In genomic region chr9:57076701-57077660, GRCm38 (mm10) we compare ENCODE assay signal across 8 mouse cellular contexts. TPM values are rescaled to one million over a fixed set of nuclear protein-coding genes. Genes with fewer than 3 reads are reported as not detected.
DNase-seq lines count a peak whose midpoint lies in the region; ATAC-seq and TF ChIP-seq lines count a peak whose summit lies in the region.

No protein-coding gene starts in this region.

- H3K79me3 ChIP-seq in C2C12 (ENCODE audit: low read depth) = peaks cover 46% of the 10 kb centered on the region

- peak overlapping the region; percentile 99 for H3K27ac ChIP-seq in heart, embryonic 13.5 days (replicated peaks)
- H3K27ac ChIP-seq in liver, embryonic 12.5 days = peak overlapping the region; percentile 99

- H3K36me3 ChIP-seq in C2C12 (ENCODE audit: control insufficient read depth, insufficient read depth) = peaks cover 6% of the 10 kb centered on the region
- no peaks in the 10 kb centered on the region for H3K36me3 ChIP-seq in heart, embryonic 13.5 days
- peaks cover 13% of the 10 kb centered on the region for H3K36me3 ChIP-seq in liver, embryonic 12.5 days
- H3K36me3 ChIP-seq in splenic B cell, adult 2 months (ENCODE audit: control insufficient read depth, insufficient read depth, low read length, poor library complexity, severe bottlenecking) = no peaks in the 10 kb centered on the region; the same call in 1 of the 2 replicates

- H3K9ac ChIP-seq in heart, embryonic 13.5 days = peak overlapping the region; percentile 96
- peak overlapping the region; percentile 88 for H3K9ac ChIP-seq in liver, embryonic 12.5 days

- H3K4me3 ChIP-seq in C2C12 (ENCODE audit: insufficient read depth, poor library complexity, severe bottlenecking) = peak overlapping the region; percentile 64
- peak overlapping the region; percentile 90 for H3K4me3 ChIP-seq in heart, embryonic 13.5 days
- H3K4me3 ChIP-seq in liver, embryonic 12.5 days = peak overlapping the region; percentile 87

- TF ChIP-seq POLR2A in brain, embryonic 14.5 days (IDR thresholded peaks at IDR 0.05; ENCODE audit: borderline replicate concordance, extremely low read depth, insufficient read depth, insufficient read length, poor library complexity, severe bottlenecking) = no peak

- TF ChIP-seq CTCF in C2C12 (IDR thresholded peaks at IDR 0.05; ENCODE audit: control insufficient read depth, insufficient read depth, insufficient read length) = no peak
- TF ChIP-seq CTCF in brain, embryonic 14.5 days (IDR thresholded peaks at IDR 0.05; ENCODE audit: borderline replicate concordance, extremely low read depth, insufficient read depth, insufficient read length) = no peak

- no peaks in the 10 kb centered on the region for H3K9me3 ChIP-seq in heart, embryonic 13.5 days
- H3K9me3 ChIP-seq in liver, embryonic 12.5 days (replicated peaks) = no peaks in the 10 kb centered on the region

- peak overlapping the region; percentile 81 for H3K4me2 ChIP-seq in heart, embryonic 13.5 days
- peak overlapping the region; percentile 97 for H3K4me2 ChIP-seq in liver, embryonic 12.5 days

- ATAC-seq in erythroid progenitor cell, adult 5-6 weeks (replicated peaks; ENCODE audit: low FRiP score, poor library complexity, severe bottlenecking) = peak; percentile 27
- peak; percentile 42 for ATAC-seq in heart, embryonic 13.5 days (ENCODE audit: extremely low read depth, insufficient number of reproducible peaks, low FRiP score, low TSS enrichment)
- peak; percentile 35 for ATAC-seq in liver, embryonic 12.5 days

- H3K27me3 ChIP-seq in C2C12 (ENCODE audit: control insufficient read depth, insufficient read depth, insufficient read length) = no peaks in the 10 kb centered on the region
- no peaks in the 10 kb centered on the region for H3K27me3 ChIP-seq in heart, embryonic 13.5 days (replicated peaks)
- no peaks in the 10 kb centered on the region for H3K27me3 ChIP-seq in liver, embryonic 12.5 days (replicated peaks)
- no peaks in the 10 kb centered on the region for H3K27me3 ChIP-seq in splenic B cell, adult 2 months (ENCODE audit: control insufficient read depth, insufficient read depth, low read length, poor library complexity, severe bottlenecking)

- WGBS in heart, embryonic 13.5 days = under 1% methylated on average over 69 of the region's 72 CpGs
- WGBS in liver, embryonic 12.5 days (ENCODE audit: insufficient replicate concordance) = 3% methylated on average over 65 of the region's 72 CpGs

- peak; percentile 93 for DNase-seq in brain, embryonic 14.5 days (ENCODE audit: low read depth)
- DNase-seq in kidney, postnatal 14 days = peak; percentile 94
- peak; percentile 94 for DNase-seq in naive thymus-derived CD4-positive, alpha-beta T cell, adult 2 months (ENCODE audit: low read depth)
- DNase-seq in splenic B cell, adult 2 months (ENCODE audit: low read depth, low spot score) = peak; percentile 92

- H3ac ChIP-seq in C2C12 (ENCODE audit: control insufficient read depth, insufficient read length, low read depth) = peak overlapping the region; percentile 98

- H3K4me1 ChIP-seq in heart, embryonic 13.5 days = peaks cover 28% of the 10 kb centered on the region
- peaks cover 40% of the 10 kb centered on the region for H3K4me1 ChIP-seq in liver, embryonic 12.5 days

- H3K79me2 ChIP-seq in C2C12 (ENCODE audit: control insufficient read depth, insufficient read depth) = peaks cover 61% of the 10 kb centered on the region

TF ChIP-seq in C2C12, 6 proteins besides CTCF, POLR2A, EP300 and RAD21:
- no peak for TF ChIP-seq CEBPB (IDR thresholded peaks at IDR 0.05; ENCODE audit: low read depth)
- no peak for TF ChIP-seq FOSL1 (IDR thresholded peaks at IDR 0.05; ENCODE audit: insufficient read depth, low read length, poor library complexity, severe bottlenecking)
- TF ChIP-seq MAX (IDR thresholded peaks at IDR 0.05) = no peak

RNA-seq across cellular contexts. Expression of gene Sin3a, which starts 5.1 kb away (rescaled TPM):
- 16.6 TPM for polyA plus RNA-seq in C2C12 (2012; fragmentation: generic; extraction: Trizol)
- polyA plus RNA-seq in brain, embryonic 14.5 days (2012; rRNA removed) = 79.3 and 101 TPM in 2 replicates
- total RNA-seq in erythroid progenitor cell, adult 5-6 weeks (2015; ENCODE audit: low replicate concordance) = 71.7 and 122 TPM in 2 replicates
- 59.9 and 75.3 TPM in 2 replicates for total RNA-seq in erythroid progenitor cell, adult 5-6 weeks (2017; ENCODE audit: low replicate concordance)
- polyA plus RNA-seq in heart, embryonic 13.5 days (2015; fragmentation: Nextera tagmentation; extraction: Ambion mirVana) = 18.3 and 22.1 TPM in 2 replicates
- polyA plus RNA-seq in liver, embryonic 12.5 days (2016; fragmentation: Nextera tagmentation; extraction: Ambion mirVana) = 20.2 and 20.5 TPM in 2 replicates

RNA-seq across cellular contexts. Expression of gene Man2c1, which starts 53.5 kb away (rescaled TPM):
- polyA plus RNA-seq in C2C12 (2012; fragmentation: generic; extraction: Trizol) = 28.5 TPM
- 204 and 254 TPM in 2 replicates for polyA plus RNA-seq in brain, embryonic 14.5 days (2012; rRNA removed)
- total RNA-seq in erythroid progenitor cell, adult 5-6 weeks (2015; ENCODE audit: low replicate concordance) = 22.3 and 32.3 TPM in 2 replicates
- 18.6 and 29.7 TPM in 2 replicates for total RNA-seq in erythroid progenitor cell, adult 5-6 weeks (2017; ENCODE audit: low replicate concordance)
- polyA plus RNA-seq in heart, embryonic 13.5 days (2015; fragmentation: Nextera tagmentation; extraction: Ambion mirVana) = 58.0 and 58.4 TPM in 2 replicates
- 31.5 and 35.4 TPM in 2 replicates for polyA plus RNA-seq in liver, embryonic 12.5 days (2016; fragmentation: Nextera tagmentation; extraction: Ambion mirVana)

Comparison
In these comparisons a context has a peak if more than half of its experiments do, and no peak if none do; other contexts are left out.
1. Peak in every context shown above with its lines: DNase-seq, ATAC-seq, H3K4me3 ChIP-seq and H3K27ac ChIP-seq.